In the genomic region with DNA sequence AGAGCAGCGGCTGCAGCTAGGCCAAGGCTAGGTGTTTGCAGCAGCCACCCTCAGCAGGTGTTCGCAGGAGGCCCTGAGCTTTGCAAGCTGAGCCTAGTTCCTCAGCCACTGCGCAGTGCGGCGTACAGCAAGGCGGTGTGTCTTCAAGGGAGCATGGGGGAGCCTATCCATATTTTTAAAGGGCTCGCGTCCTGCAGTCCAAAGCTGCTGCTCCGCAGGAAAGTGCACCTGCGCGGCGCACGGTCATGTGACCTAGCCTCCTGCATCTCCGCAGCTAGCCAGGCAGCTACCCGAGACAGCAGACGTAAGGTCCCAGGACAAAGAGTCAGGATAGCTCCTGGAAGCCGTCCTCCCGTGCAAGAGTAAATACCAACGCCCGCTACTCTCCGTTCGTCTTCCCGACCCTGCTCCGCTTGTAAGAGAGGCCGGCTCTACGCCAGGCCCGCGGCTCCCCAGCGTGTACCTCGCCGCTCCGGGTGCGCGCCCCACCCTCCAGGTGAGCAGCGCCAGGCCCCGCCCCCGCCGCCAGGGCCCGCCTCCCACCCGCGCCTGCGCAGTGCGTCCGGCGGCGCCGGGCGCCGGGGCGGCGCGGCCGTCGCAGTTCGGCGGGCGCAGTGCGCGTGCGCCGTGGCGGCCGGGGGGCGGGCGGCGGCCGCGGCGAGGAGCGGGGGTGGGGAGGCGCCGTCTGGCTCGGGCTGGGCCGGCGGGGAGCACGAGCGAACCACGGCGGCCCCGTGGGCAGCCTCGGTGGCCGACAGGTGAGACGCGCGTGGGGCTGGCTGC, we compare ENCODE assay signal across 8 mouse cellular contexts. TPM values are rescaled to one million over a fixed set of nuclear protein-coding genes. Genes with fewer than 3 reads are reported as not detected.
A peak's percentile ranks its signal among the peaks of the same experiment; 100 is the strongest.
DNase-seq lines count a peak whose midpoint lies in the region; ATAC-seq lines count a peak whose summit lies in the region.

Spin1 (plus strand) TSS at position 648 of the 783 bp plus-strand sequence.

- peak within 1 kb of the TSS; percentile 90 for H3K9ac ChIP-seq in hindbrain, embryonic 15.5 days

- peak within 1 kb of the TSS; percentile 79 for H3K4me2 ChIP-seq in hindbrain, embryonic 15.5 days

- peaks cover 29% of the 10 kb centered on the region for H3K4me1 ChIP-seq in hindbrain, embryonic 15.5 days (replicated peaks)

- no peaks in the 10 kb centered on the region for H3K27me3 ChIP-seq in hindbrain, embryonic 15.5 days

- peak; percentile 92 for ATAC-seq in hindbrain, embryonic 15.5 days (ENCODE audit: low FRiP score, low read depth)

- no peaks in the 10 kb centered on the region for H3K9me3 ChIP-seq in hindbrain, embryonic 15.5 days

- H3K27ac ChIP-seq in hindbrain, embryonic 15.5 days (replicated peaks), result peak within 1 kb of the TSS; percentile 95

- H3K4me3 ChIP-seq in hindbrain, embryonic 15.5 days, result peak within 1 kb of the TSS; percentile 78

- peak; percentile 88 for DNase-seq in R1 (ENCODE audit: low read depth, low spot score)
- DNase-seq in cerebellum, postnatal 25 days, result peak; percentile 96 to 97
- peak; percentile 72 for DNase-seq in gastrocnemius, adult 18-20 months (ENCODE audit: low spot score)
- DNase-seq in left cerebral cortex, adult 11 months (ENCODE audit: low spot score), result peak; percentile 71
- DNase-seq in lung, postnatal 36 days, result peak; percentile 77
- DNase-seq in retina, embryonic 14.5 days (ENCODE audit: low spot score), result peak; percentile 81
- DNase-seq in thymus, postnatal 36 days, result peak; percentile 89

- no peaks in the 10 kb centered on the region for H3K36me3 ChIP-seq in hindbrain, embryonic 15.5 days

- under 1% methylated on average over 66 of the region's 85 CpGs for WGBS in hindbrain, embryonic 15.5 days

RNA-seq across cellular contexts. Expression of gene Spin1, which starts in this region (rescaled TPM):
- total RNA-seq in gastrocnemius, adult 18-20 months (2021), result 10 to 100 TPM; 14.6 to 19.2 TPM
- 146 and 150 TPM in 2 replicates for polyA plus RNA-seq in hindbrain, embryonic 15.5 days (2015; fragmentation: Nextera tagmentation; extraction: Ambion mirVana)

Comparison
In these comparisons a context has a peak if more than half of its experiments do, and no peak if none do; other contexts are left out.
1. Peak in every context shown above with its lines: DNase-seq, ATAC-seq, H3K4me3 ChIP-seq and H3K27ac ChIP-seq.